Mouse (Mus musculus) brain, embryonic 18.5 days (tissue): ENCODE measurements around the gene Il1rl2.

Source experiments
- DNase-seq: peaks from one replicate; pipeline ENCODE4 v3.0.0-alpha.2; 2012; ENCODE audit warnings: low read depth, low spot score

Il1rl2 gene

GRCm38 (mm10) chr1:40324955-40325702 lies 719 bp downstream of the Il1rl2 start:
- DNase-seq, result no peak

- DNase-seq, result no peak
Measured at GRCm38 (mm10) chr1:40325711-40326327, 1.4 kb downstream of the Il1rl2 start.

- DNase-seq, result no peak
Measured at GRCm38 (mm10) chr1:40327604-40328003, 3.2 kb downstream of the Il1rl2 start.

- no peak for DNase-seq
Measured at GRCm38 (mm10) chr1:40329526-40329925, 5.1 kb downstream of the Il1rl2 start.

- DNase-seq, result no peak
Measured at GRCm38 (mm10) chr1:40330181-40330580, 5.8 kb downstream of the Il1rl2 start.

- DNase-seq, result no peak
Measured at GRCm38 (mm10) chr1:40339346-40339745, 14.9 kb downstream of the Il1rl2 start.

GRCm38 (mm10) chr1:40340102-40340501 lies 15.7 kb downstream of the Il1rl2 start:
- no peak for DNase-seq

- no peak for DNase-seq
Measured at GRCm38 (mm10) chr1:40352158-40352903, 27.9 kb downstream of the Il1rl2 start.

- no peak for DNase-seq
Measured at GRCm38 (mm10) chr1:40352904-40353286, 28.5 kb downstream of the Il1rl2 start.

GRCm38 (mm10) chr1:40354665-40355064 lies 30.3 kb downstream of the Il1rl2 start:
- DNase-seq, result no peak

GRCm38 (mm10) chr1:40355431-40355843 lies 31.0 kb downstream of the Il1rl2 start:
- no peak for DNase-seq

- no peak for DNase-seq
Measured at GRCm38 (mm10) chr1:40355904-40356521, 31.6 kb downstream of the Il1rl2 start.

- DNase-seq, result no peak
Measured at GRCm38 (mm10) chr1:40357921-40358320, 33.5 kb downstream of the Il1rl2 start.

GRCm38 (mm10) chr1:40358351-40358750 lies 33.9 kb downstream of the Il1rl2 start:
- no peak for DNase-seq

GRCm38 (mm10) chr1:40358771-40359181 lies 34.4 kb downstream of the Il1rl2 start:
- DNase-seq, result no peak

- DNase-seq, result no peak
Measured at GRCm38 (mm10) chr1:40359731-40360130, 35.3 kb downstream of the Il1rl2 start.

GRCm38 (mm10) chr1:40360969-40361368 lies 36.6 kb downstream of the Il1rl2 start:
- DNase-seq, result no peak

GRCm38 (mm10) chr1:40361596-40361995 lies 37.2 kb downstream of the Il1rl2 start:
- DNase-seq, result no peak

- DNase-seq, result no peak
Measured at GRCm38 (mm10) chr1:40362784-40363183, 38.4 kb downstream of the Il1rl2 start.

GRCm38 (mm10) chr1:40372951-40373350 lies 48.5 kb downstream of the Il1rl2 start:
- no peak for DNase-seq

- no peak for DNase-seq
Measured at GRCm38 (mm10) chr1:40375148-40375547, 50.7 kb downstream of the Il1rl2 start.

GRCm38 (mm10) chr1:40376745-40377144 lies 52.3 kb downstream of the Il1rl2 start:
- DNase-seq, result no peak
